Mouse (Mus musculus) midbrain, embryonic 16.5 days (tissue): ENCODE results near the gene Wrnip1. TPM values are rescaled to one million over a fixed set of nuclear protein-coding genes. Genes with fewer than 3 reads are reported as not detected.

Source experiments
- ATAC-seq: fragments of 200-750 bp; cut with Nextera tagmentation; 2 replicates; pipeline ENCODE4 v1.8.0; 2017; ENCODE audit warnings: moderate TSS enrichment
- H3K27ac ChIP-seq: fragments of 300-500 bp; sonication (generic); 2 replicates; pipeline ENCODE4 v1.5.1; 2014; ENCODE audit warnings: mild to moderate bottlenecking, low read length, mixed read lengths
- H3K27me3 ChIP-seq: fragments of 300-500 bp; sonication (generic); 2 replicates; pipeline ENCODE4 v1.6.1; 2014; ENCODE audit warnings: low read depth, low read length, mixed read lengths; ENCODE audit not compliant: control insufficient read depth, insufficient read depth
- H3K36me3 ChIP-seq: fragments of 300-500 bp; sonication (generic); 2 replicates; pipeline ENCODE4 v1.6.1; 2014; ENCODE audit warnings: mild to moderate bottlenecking, low read length, moderate library complexity, mixed read lengths; ENCODE audit not compliant: control insufficient read depth, insufficient read depth
- H3K4me1 ChIP-seq: fragments of 300-500 bp; sonication (generic); 2 replicates; pipeline ENCODE4 v1.6.1; 2014; ENCODE audit warnings: mild to moderate bottlenecking, low read length, mixed read lengths; ENCODE audit not compliant: control insufficient read depth, insufficient read depth
- H3K4me2 ChIP-seq: fragments of 300-500 bp; sonication (generic); 2 replicates; pipeline ENCODE4 v1.6.1; 2014; ENCODE audit warnings: mild to moderate bottlenecking, low read length, mixed read lengths
- H3K4me3 ChIP-seq: fragments of 300-500 bp; sonication (generic); 2 replicates; pipeline ENCODE4 v1.5.1; 2014; ENCODE audit warnings: low read depth, mild to moderate bottlenecking, low read length, moderate library complexity, mixed read lengths
- H3K9ac ChIP-seq: fragments of 300-500 bp; sonication (generic); 2 replicates; pipeline ENCODE4 v1.6.1; 2014; ENCODE audit warnings: low read depth, low read length, mixed read lengths
- H3K9me3 ChIP-seq: fragments of 300-500 bp; sonication (generic); replicated peaks from 2 replicates; pipeline ENCODE4 v1.6.1; 2014; ENCODE audit warnings: mild to moderate bottlenecking, low read length, mixed read lengths; ENCODE audit not compliant: control insufficient read depth, poor library complexity, severe bottlenecking
- WGBS: fragments of 180-500 bp; shearing (Covaris S2); extraction: QIAGEN DNeasy Blood & Tissue Kit; methylation state at CpG from one replicate; pipeline ENCODE4 v1.1.7; 2014; 5-methylcytosine and 5-hydroxymethylcytosine counted together
- polyA plus RNA-seq: library from polyadenylated mRNA; unstranded; fragments of >200 nt; fragmentation: Nextera tagmentation; extraction: Ambion mirVana; gene quantifications from 2 replicates; pipeline ENCODE4 v1.2.1, GENCODE M21; 2015

The Wrnip1 gene
- polyA plus RNA-seq, 1 experiment from 2014 or later, result 32.5 TPM

DNA sequence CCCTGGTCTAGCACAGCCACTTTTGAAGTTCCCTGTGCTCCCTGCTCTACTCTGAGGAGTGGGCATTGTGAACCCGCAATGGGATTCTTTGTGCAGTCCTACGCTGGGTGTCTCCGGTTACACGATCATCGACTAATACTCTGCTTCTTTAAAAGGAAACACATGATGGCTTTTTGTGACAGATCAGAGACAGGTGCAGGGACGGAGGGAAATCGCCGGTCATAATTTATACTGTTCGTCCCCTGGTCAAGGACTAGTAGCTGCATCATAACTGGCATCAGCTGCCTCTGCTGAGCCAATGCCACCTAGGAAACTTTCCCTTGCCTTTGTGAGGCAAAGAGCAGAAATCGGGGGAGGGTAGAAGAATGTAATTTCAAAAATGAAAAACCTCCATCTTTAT is 25.5 kb upstream of the Wrnip1 start:
- WGBS, result 92% methylated on average over 10 of the region's 10 CpGs

DNA sequence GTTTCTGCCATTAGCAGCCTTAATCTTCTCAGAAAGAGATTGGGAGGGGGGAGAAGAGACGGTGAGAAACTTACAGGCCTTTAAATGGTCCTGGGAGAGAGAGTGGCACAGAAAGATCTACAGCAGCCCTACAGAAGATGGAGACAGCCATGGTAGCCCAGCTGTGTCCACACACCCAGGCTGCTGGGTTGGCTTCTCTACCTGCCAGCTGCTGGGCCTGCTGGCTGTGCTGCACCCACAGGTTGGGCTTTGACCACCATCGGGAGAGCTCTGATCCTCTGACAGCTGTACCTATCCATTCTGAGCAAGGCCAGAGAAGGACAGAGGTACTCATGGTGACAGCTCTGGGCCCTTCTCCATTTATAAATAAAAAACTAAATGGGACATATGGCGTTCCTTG is 23.0 kb upstream of the Wrnip1 start:
- H3K9me3 ChIP-seq, result no peaks in the 10 kb centered on the region
- no peaks in the 10 kb centered on the region for H3K4me1 ChIP-seq
- no peak for ATAC-seq
- H3K27ac ChIP-seq, result no peak overlapping the region
- no peaks in the 10 kb centered on the region for H3K36me3 ChIP-seq
- no peak overlapping the region for H3K4me3 ChIP-seq
- H3K9ac ChIP-seq, result no peak overlapping the region
- 68% methylated on average over 3 of the region's 3 CpGs for WGBS
- H3K27me3 ChIP-seq, result no peaks in the 10 kb centered on the region
- no peak overlapping the region for H3K4me2 ChIP-seq

More for the DNA sequence above, 25.5 kb upstream of the Wrnip1 start:
- H3K4me3 ChIP-seq, result no peak overlapping the region
- H3K9ac ChIP-seq, result no peak overlapping the region
- H3K9me3 ChIP-seq, result no peaks in the 10 kb centered on the region
- no peak overlapping the region for H3K27ac ChIP-seq
- no peak for ATAC-seq
- no peaks in the 10 kb centered on the region for H3K27me3 ChIP-seq
- H3K4me2 ChIP-seq, result no peak overlapping the region
- H3K4me1 ChIP-seq, result no peaks in the 10 kb centered on the region
- no peaks in the 10 kb centered on the region for H3K36me3 ChIP-seq

- no peak overlapping the region for H3K9ac ChIP-seq
- H3K27me3 ChIP-seq, result no peaks in the 10 kb centered on the region
- WGBS, result 65% methylated on average over 5 of the region's 5 CpGs
- H3K4me2 ChIP-seq, result no peak overlapping the region
- no peaks in the 10 kb centered on the region for H3K36me3 ChIP-seq
- H3K4me1 ChIP-seq, result no peaks in the 10 kb centered on the region
- no peak overlapping the region for H3K27ac ChIP-seq
- no peak overlapping the region for H3K4me3 ChIP-seq
- no peaks in the 10 kb centered on the region for H3K9me3 ChIP-seq
- no peak for ATAC-seq
Measured at GRCm38 (mm10) chr13:32783055-32783454, 18.8 kb upstream of the Wrnip1 start.

- 87% methylated on average over 8 of the region's 8 CpGs for WGBS
- Histone ChIP-seq H3K4me3 (no peak within 1 kb of the TSS), H3K4me1 (no peaks in the 10 kb centered on the region), H3K27ac (no peak within 1 kb of the TSS), H3K9me3 (no peaks in the 10 kb centered on the region), H3K36me3 (no peaks in the 10 kb centered on the region), H3K27me3 (no peaks in the 10 kb centered on the region), H3K9ac (no peak within 1 kb of the TSS), H3K4me2 (no peak within 1 kb of the TSS)
- no peak for ATAC-seq
Measured at GRCm38 (mm10) chr13:32783816-32784215, 18.0 kb upstream of the Wrnip1 start, which contains the start of gene Mylk4. TSS of gene Mylk4 (minus strand) at chr13:32783954.

- no peak for ATAC-seq
- no peaks in the 10 kb centered on the region for H3K4me1 ChIP-seq
- no peak overlapping the region for H3K9ac ChIP-seq
- no peak overlapping the region for H3K27ac ChIP-seq
- no peak overlapping the region for H3K4me3 ChIP-seq
- whole genome bisulfite sequencing, result 77% methylated on average over 2 of the region's 2 CpGs
- H3K36me3 ChIP-seq, result no peaks in the 10 kb centered on the region
- H3K4me2 ChIP-seq, result no peak overlapping the region
- H3K27me3 ChIP-seq, result no peaks in the 10 kb centered on the region
- H3K9me3 ChIP-seq, result no peaks in the 10 kb centered on the region
Measured at GRCm38 (mm10) chr13:32787584-32787983, 14.3 kb upstream of the Wrnip1 start.

GRCm38 (mm10) chr13:32789781-32790180 is 12.1 kb upstream of the Wrnip1 start:
- no peak overlapping the region for H3K4me2 ChIP-seq
- no peak for ATAC-seq
- 79% methylated on average over 4 of the region's 4 CpGs for WGBS

DNA sequence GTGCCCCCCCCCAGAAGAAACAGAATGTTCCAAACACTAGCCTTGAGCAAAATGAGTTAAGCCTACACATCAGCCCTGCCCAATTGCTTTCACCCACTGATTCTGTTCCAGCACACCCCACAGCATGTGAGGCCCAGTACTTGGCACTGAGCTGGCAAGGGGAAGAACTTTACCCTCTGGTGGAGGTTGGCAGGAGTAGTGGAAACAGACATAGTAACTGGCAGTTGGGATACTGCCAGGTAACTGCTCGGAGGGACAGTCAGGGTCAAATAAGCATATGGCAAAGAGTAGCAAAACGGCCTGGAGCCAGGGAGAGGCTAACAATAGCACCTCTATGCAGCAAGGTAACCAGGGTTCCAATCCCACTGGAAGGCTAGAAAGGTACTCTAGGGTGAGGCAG is 7.2 kb upstream of the Wrnip1 start:
- H3K4me3 ChIP-seq, result no peak overlapping the region
- H3K4me1 ChIP-seq, result no peaks in the 10 kb centered on the region
- H3K36me3 ChIP-seq, result no peaks in the 10 kb centered on the region
- no peak overlapping the region for H3K4me2 ChIP-seq
- no peak overlapping the region for H3K9ac ChIP-seq
- no peaks in the 10 kb centered on the region for H3K9me3 ChIP-seq
- 69% methylated on average over 2 of the region's 2 CpGs for WGBS
- no peak for ATAC-seq
- H3K27ac ChIP-seq, result no peak overlapping the region
- H3K27me3 ChIP-seq, result no peaks in the 10 kb centered on the region

More at GRCm38 (mm10) chr13:32789781-32790180, 12.1 kb upstream of the Wrnip1 start:
- Histone ChIP-seq H3K36me3 (no peaks in the 10 kb centered on the region), H3K4me3 (no peak overlapping the region), H3K27me3 (no peaks in the 10 kb centered on the region), H3K27ac (no peak overlapping the region), H3K4me1 (no peaks in the 10 kb centered on the region), H3K9me3 (no peaks in the 10 kb centered on the region), H3K9ac (no peak overlapping the region)

DNA sequence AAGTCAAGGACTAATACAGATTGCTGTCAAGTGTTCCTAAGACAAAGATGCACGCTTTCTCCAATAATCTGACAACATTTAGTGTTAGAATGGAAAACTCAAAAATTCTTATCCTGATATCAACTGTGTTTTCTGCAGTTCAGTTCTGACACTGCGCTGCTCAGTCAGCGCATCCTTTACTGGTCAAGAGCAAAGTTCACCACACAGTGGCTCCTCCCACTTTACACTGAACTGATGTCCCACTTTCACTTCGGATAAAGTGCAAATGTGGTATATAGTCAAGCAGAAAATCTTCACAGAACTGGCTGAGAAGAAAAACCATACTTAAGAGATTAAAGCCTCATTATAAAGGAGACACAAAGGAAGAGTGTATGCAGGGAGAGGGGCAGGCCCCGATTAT is 6.7 kb upstream of the Wrnip1 start:
- 87% methylated on average over 5 of the region's 5 CpGs for WGBS
- Histone ChIP-seq H3K4me2 (no peak overlapping the region), H3K4me3 (no peak overlapping the region), H3K4me1 (no peaks in the 10 kb centered on the region), H3K36me3 (no peaks in the 10 kb centered on the region), H3K9ac (no peak overlapping the region), H3K27me3 (no peaks in the 10 kb centered on the region), H3K27ac (no peak overlapping the region), H3K9me3 (no peaks in the 10 kb centered on the region)
- ATAC-seq, result no peak

- H3K9ac ChIP-seq, result no peak overlapping the region
- H3K9me3 ChIP-seq, result no peaks in the 10 kb centered on the region
- ATAC-seq, result no peak
- no peak overlapping the region for H3K4me2 ChIP-seq
- H3K36me3 ChIP-seq, result no peaks in the 10 kb centered on the region
- no peak overlapping the region for H3K27ac ChIP-seq
- no peaks in the 10 kb centered on the region for H3K27me3 ChIP-seq
- 91% methylated on average over 1 of the region's 1 CpGs for WGBS
- H3K4me1 ChIP-seq, result 0 out of 2 replicates have a peak, but pooled peaks cover 2% of the 10 kb centered on the region
- no peak overlapping the region for H3K4me3 ChIP-seq
Measured at GRCm38 (mm10) chr13:32797085-32797484, 4.8 kb upstream of the Wrnip1 start.
